Mouse (Mus musculus): ENCODE results near the gene Slc12a9.

The Slc12a9 gene

DNA sequence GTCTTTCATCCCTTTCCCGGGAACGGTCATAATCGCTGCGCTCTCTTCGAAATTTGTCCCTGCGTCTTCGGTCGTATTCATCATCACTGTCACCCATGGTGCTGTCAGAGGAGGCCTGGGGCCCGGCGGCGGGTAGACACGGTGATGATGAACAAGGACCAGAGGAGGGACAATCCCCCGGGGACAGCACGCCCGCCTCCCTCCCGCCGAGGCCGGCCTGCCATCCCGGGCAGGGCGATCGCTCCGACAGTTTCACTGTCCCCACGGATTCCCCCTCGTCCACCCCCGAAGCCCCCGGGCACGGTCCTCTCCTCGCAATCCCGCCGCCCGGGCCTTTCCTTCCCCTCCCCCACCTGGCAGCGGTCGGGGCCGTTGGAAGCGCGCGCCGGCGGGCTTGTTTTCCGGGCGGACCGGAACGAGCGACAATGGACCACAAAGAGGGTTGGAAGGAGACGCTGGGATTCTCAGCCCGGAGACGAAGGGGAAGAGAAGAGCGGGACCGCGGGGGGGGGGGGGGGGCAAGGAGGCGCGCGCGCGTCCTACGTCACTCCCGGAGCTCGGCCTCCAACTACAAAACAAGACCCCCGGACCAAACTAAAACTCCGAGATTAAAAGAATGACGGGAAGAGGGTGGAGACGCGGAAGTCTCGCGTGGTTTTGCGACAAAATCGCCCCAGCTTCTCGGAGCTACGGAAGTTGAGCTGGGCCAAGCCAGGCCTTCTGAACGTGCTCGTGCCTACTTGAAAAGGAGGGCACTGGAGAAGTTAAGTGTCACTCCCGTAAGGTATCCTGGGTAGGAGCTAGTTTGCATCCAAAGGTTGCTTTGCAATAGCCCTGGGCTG, 26.1 kb downstream of the Slc12a9 start, which contains the start of gene Srrt:
Gene Srrt (minus strand): TSS at position 604 of the 842 bp plus-strand sequence.
- DNase-seq = peak; percentile 95

GRCm38 (mm10) chr5:137306439-137307005, 26.9 kb downstream of the Slc12a9 start:
- DNase-seq = no peak

DNA sequence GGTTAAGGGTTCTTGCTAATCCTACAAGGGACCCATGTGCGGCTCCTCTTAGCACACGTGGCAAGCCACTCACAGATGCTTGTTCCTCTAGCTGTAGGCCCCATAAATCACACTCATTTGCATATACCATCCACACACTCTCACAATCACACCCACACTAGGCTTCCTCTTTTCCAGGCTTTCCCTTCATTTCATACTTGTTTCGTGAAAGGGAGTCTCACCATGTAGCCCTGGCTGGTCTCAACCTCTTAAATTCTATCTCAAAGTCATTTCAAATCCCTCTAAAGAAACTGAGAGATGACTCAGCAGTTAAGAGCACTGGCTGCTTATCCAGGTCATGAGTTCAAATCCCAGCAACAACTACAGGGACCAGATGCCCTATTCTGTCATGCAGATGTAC, 27.6 kb downstream of the Slc12a9 start:
- DNase-seq = no peak

GRCm38 (mm10) chr5:137304816-137305215, 28.6 kb downstream of the Slc12a9 start:
- DNase-seq = no peak

DNA sequence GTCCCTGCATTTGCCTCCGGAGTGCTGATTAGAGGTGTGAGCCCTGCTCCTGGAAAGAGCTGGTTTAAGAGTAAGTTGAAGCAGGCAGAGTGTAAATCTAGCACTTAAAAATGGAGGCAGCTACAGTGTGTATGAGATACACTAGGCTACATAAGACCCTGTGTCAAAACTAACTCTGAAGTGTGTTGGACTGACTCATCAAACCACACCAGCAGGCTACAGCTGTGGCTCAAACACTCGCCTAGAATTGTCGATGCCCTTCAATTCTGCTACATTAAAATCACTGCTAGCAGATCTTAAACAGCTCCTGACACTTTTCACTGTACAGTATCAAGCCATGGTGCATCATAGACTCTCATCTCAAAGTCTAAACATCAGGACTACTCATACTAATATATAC, 29.2 kb downstream of the Slc12a9 start:
- no peak for DNase-seq

DNA sequence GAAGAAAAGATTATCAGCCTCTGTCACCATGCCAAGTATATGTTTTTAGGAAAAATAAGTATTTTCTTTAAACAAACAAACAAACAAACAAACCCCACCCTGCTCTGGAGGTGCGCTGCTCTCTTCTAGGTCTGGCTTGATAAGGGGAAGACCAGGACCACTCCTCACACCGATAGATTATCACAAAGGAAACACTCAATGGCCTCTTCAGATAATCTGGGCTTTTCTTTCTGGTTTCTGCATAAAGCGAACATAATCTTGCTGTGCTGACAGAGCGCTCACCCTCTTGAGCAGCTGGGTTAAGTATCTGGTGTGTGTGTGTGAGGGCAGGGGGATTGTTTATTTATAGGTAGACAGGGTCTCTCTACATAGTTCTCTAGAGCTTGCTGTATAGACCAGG, 29.8 kb downstream of the Slc12a9 start:
- no peak for DNase-seq

GRCm38 (mm10) chr5:137301253-137301652, 32.1 kb downstream of the Slc12a9 start:
- no peak for DNase-seq

GRCm38 (mm10) chr5:137299240-137299639, 34.2 kb downstream of the Slc12a9 start:
- no peak for DNase-seq

GRCm38 (mm10) chr5:137297126-137297525, 36.3 kb downstream of the Slc12a9 start:
- no peak for DNase-seq

- no peak for DNase-seq
Observed at GRCm38 (mm10) chr5:137295712-137296111, 37.7 kb downstream of the Slc12a9 start.

- DNase-seq = no peak
Observed at GRCm38 (mm10) chr5:137295296-137295695, 38.1 kb downstream of the Slc12a9 start.

- no peak for DNase-seq
Observed at GRCm38 (mm10) chr5:137294744-137295093, 38.7 kb downstream of the Slc12a9 start.

DNA sequence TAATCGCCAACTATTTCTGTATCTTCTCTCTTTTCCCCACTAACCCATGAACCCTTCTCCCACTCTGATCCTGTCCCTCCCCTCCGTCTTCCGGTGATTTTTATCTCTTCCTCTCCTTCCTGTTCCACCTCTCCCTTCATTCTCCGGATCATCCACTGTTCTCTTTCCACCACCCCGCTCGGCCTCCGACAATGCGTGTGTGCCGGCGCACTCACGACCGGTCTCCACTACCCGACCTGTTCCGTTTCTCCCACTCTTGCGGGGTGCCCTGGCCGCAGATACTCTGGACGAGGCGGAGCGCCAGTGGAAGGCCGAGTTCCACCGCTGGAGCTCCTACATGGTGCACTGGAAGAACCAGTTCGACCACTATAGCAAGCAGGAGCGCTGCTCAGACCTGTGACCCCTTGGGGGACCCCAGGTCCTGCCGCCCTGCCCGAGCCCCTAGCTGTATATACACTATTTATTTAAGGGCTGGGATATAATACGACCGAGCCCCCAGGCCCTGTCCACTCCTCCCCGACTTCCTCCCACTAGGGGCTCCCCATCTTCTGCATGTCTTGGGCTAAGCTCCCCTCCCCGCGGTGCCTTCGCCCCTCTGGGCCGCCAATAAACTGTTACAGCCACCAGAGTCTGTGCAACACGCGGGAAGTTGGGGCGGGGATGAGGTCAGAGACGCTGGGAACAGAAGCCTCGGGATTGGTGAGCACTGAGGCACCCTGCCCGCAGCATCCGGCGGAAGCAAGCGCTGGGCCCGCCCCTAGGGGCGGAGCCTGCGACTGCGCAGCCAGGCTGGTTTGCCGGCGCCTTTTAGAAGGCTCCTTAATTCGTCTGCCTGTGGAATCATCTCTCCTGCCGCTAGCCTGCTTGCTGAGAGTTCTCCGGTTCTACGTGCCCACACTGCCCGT, 39.3 kb downstream of the Slc12a9 start, which contains the start of gene Ufsp1:
Gene Ufsp1 (plus strand): TSS at position 791 of the 905 bp plus-strand sequence.
- peak; percentile 97 for DNase-seq

DNA sequence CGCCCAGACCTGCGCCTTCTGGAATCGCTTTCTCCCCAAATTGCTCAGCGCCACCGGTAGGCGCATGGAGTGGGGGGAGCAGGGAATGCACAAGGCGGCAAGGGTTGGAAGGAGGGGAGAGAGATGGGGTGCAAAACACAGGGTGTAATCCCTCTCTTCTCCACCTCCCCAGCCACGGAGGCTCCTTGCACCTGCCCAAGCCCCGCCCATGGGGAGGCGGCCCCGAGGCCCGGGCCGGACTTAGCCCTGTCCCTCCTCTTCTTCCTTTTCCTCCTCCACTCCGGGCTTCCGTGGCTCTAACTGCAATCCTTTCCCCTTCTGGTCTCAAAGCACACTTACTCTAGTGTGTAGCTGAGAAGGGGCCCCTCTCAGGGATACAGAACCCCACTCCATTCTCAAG, 40.1 kb downstream of the Slc12a9 start:
- peak; percentile 89 for DNase-seq

DNA sequence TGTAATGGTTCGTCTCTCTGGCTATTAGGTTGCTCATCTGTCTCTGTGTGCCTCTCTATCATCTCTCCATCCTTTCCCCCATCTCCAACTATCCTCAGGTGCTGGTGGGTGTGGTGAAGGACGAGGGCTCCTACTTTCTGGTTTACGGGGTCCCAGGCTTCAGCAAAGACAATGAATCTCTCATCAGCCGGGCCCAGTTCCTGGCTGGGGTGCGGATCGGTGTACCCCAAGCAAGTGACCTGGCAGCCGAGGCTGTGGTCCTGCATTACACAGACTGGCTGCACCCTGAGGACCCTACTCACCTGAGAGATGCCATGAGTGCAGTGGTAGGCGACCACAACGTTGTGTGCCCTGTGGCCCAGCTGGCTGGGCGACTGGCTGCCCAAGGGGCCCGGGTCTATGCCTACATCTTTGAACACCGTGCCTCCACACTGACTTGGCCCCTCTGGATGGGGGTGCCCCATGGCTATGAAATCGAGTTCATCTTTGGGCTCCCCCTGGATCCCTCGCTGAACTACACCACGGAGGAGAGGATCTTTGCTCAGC, 41.9 kb downstream of the Slc12a9 start:
- DNase-seq = no peak

DNA sequence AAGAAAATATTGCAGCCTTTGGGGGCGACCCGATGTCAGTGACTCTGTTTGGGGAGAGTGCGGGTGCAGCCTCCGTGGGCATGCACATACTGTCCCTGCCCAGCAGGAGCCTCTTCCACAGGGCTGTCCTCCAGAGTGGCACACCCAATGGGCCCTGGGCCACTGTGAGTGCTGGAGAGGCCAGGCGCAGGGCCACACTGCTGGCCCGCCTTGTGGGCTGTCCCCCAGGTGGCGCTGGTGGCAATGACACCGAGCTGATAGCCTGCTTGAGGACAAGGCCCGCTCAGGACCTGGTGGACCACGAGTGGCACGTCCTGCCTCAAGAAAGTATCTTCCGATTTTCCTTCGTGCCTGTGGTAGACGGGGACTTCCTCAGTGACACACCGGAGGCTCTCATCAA, 42.7 kb downstream of the Slc12a9 start:
- peak; percentile 85 for DNase-seq

- DNase-seq = no peak
Observed at GRCm38 (mm10) chr5:137289591-137290365, 43.6 kb downstream of the Slc12a9 start.

- no peak for DNase-seq
Observed at GRCm38 (mm10) chr5:137288999-137289470, 44.4 kb downstream of the Slc12a9 start.

- no peak for DNase-seq
Observed at GRCm38 (mm10) chr5:137287953-137288743, 45.2 kb downstream of the Slc12a9 start.

GRCm38 (mm10) chr5:137287032-137287952, 46.1 kb downstream of the Slc12a9 start, which contains the start of gene Ache:
Gene Ache, plus strand, starts transcription at chr5:137287519.
- DNase-seq = no peak

Data from lung, postnatal 36 days (tissue).